Mouse (Mus musculus) lung, embryonic 16.5 days (tissue): Measurements from ENCODE around the gene Mmachc. TPM values are rescaled to one million over a fixed set of nuclear protein-coding genes. Genes with fewer than 3 reads are reported as not detected.

Experiments used
- ATAC-seq: fragments of 200-750 bp; cut with Nextera tagmentation; 2 replicates; pipeline ENCODE4 v1.8.0; 2017; ENCODE audit warnings: low read depth, mild to moderate bottlenecking, moderate library complexity
- H3K27ac ChIP-seq: fragments of 300-500 bp; sonication (generic); 2 replicates; pipeline ENCODE4 v1.5.1; 2014; ENCODE audit warnings: mild to moderate bottlenecking, control low read depth, low read length
- H3K27me3 ChIP-seq: fragments of 300-500 bp; sonication (generic); 2 replicates; pipeline ENCODE4 v1.6.1; 2014; ENCODE audit warnings: low read depth, low read length, mixed read lengths; ENCODE audit not compliant: control insufficient read depth, insufficient read depth
- H3K36me3 ChIP-seq: fragments of 300-500 bp; sonication (generic); 2 replicates; pipeline ENCODE4 v1.6.1; 2014; ENCODE audit warnings: low read length; ENCODE audit not compliant: control insufficient read depth, insufficient read depth
- H3K4me1 ChIP-seq: fragments of 300-500 bp; sonication (generic); replicated peaks from 2 replicates; pipeline ENCODE4 v1.6.1; 2014; ENCODE audit warnings: low read length, mixed read lengths; ENCODE audit not compliant: control insufficient read depth, insufficient read depth
- H3K4me2 ChIP-seq: fragments of 300-500 bp; sonication (generic); 2 replicates; pipeline ENCODE4 v1.6.1; 2014; ENCODE audit warnings: low read depth, low read length, control low read depth
- H3K4me3 ChIP-seq: fragments of 300-500 bp; sonication (generic); 2 replicates; pipeline ENCODE4 v1.5.1; 2014; ENCODE audit warnings: mild to moderate bottlenecking, low read length, control low read depth
- H3K9ac ChIP-seq: fragments of 300-500 bp; sonication (generic); 2 replicates; pipeline ENCODE4 v1.6.1; 2014; ENCODE audit warnings: low read length, control low read depth
- H3K9me3 ChIP-seq: fragments of 300-500 bp; sonication (generic); 2 replicates; pipeline ENCODE4 v1.6.1; 2016; ENCODE audit warnings: low read length; ENCODE audit not compliant: control insufficient read depth
- WGBS: fragments of 180-500 bp; shearing (Covaris S2); extraction: QIAGEN DNeasy Blood & Tissue Kit; methylation state at CpG from one replicate; pipeline ENCODE4 v1.1.7; 2014; 5-methylcytosine and 5-hydroxymethylcytosine counted together
- polyA plus RNA-seq: library from polyadenylated mRNA; unstranded; fragments of >200 nt; fragmentation: Nextera tagmentation; extraction: Ambion mirVana; gene quantifications from 2 replicates; pipeline ENCODE4 v1.2.1, GENCODE M21; 2015

Gene Mmachc
- polyA plus RNA-seq, 1 experiment from 2014 or later, result 23.5 TPM

DNA sequence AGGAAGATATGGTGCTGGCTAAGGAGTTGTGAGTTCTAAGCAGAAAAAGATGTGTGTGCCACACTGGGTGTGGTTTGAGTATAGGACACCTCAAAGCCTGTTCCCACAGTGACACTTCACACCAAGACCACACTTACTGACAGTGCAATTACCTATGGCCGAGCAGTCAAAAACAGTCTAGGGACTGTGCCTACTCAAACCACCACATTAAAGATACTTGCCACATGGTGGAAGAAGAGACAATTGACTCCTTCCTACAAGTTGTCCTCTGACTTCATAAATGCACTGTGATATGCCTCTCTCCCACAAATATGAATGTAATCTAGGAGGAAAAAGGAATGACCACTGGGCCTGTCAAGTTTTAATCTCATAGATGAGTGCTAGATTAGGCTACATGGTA, 7.2 kb downstream of the Mmachc start:
- WGBS, result 85% methylated on average over 1 of the region's 1 CpGs
- Histone ChIP-seq H3K27ac (no peak overlapping the region), H3K4me1 (no peaks in the 10 kb centered on the region), H3K9me3 (no peaks in the 10 kb centered on the region), H3K27me3 (no peaks in the 10 kb centered on the region), H3K4me3 (no peak overlapping the region), H3K4me2 (no peak overlapping the region), H3K36me3 (peaks cover 25% of the 10 kb centered on the region), H3K9ac (no peak overlapping the region)
- ATAC-seq, result no peak

DNA sequence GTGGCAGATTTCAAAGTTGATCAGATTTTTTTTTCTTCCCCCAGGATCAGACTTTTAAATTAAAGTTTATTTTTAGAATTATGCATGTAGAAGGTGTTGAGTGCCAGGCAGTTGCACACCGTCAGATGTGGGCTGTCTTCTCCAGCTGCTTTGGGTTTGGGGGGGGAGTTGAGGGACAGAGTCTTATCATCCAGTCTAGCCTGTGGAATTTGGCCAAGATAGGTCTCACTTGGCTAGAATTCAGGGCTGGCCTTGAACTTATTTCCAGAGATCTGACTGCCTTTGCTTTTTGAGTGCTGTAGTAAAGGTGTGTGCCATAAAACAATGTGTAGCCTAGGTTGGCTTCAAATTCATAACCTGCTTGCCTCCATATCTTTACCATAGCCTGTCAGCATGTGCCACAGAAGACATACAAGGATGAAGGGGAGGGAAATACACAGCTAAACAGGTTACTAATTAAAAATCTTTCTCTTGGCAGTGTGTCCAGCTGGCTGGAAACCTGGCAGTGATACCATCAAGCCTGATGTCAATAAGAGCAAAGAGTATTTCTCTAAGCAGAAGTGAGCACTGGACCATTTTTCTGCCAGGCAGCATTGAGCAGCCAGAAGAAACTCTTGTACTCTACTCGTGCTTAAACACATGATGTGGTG, 9.4 kb downstream of the Mmachc start:
- no peak overlapping the region for H3K4me3 ChIP-seq
- H3K9ac ChIP-seq, result no peak overlapping the region
- WGBS, result 47% methylated on average over 2 of the region's 2 CpGs
- no peak for ATAC-seq
- H3K4me2 ChIP-seq, result no peak overlapping the region
- H3K4me1 ChIP-seq, result no peaks in the 10 kb centered on the region
- H3K27me3 ChIP-seq, result no peaks in the 10 kb centered on the region
- H3K36me3 ChIP-seq, result peaks cover 37% of the 10 kb centered on the region
- H3K27ac ChIP-seq, result no peak overlapping the region
- H3K9me3 ChIP-seq, result no peaks in the 10 kb centered on the region

DNA sequence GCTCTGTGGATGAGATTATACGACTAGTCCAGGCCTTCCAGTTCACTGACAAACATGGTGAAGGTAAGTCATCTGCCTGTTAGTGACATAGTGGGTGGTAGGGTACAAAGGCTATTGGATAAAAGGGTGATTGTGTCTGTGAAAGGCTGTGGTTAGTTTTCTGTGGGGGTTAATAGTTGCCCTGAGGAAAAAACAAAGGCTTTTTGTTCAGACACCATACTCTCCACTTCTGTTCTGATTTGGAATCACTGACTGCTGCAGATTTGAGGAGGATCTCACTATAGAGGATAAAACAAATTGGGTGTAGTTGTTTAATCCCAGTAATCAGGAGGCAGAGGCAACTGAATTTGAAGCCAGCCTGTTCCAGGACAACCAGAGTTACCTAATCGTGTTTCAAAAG, 14.4 kb downstream of the Mmachc start:
- no peak overlapping the region for H3K27ac ChIP-seq
- no peak overlapping the region for H3K4me2 ChIP-seq
- no peak overlapping the region for H3K9ac ChIP-seq
- H3K9me3 ChIP-seq, result no peaks in the 10 kb centered on the region
- no peak overlapping the region for H3K4me3 ChIP-seq
- no peaks in the 10 kb centered on the region for H3K27me3 ChIP-seq
- peaks cover 3% of the 10 kb centered on the region; the same call in 1 of the 2 replicates for H3K4me1 ChIP-seq
- no peak for ATAC-seq
- H3K36me3 ChIP-seq, result peaks cover 49% of the 10 kb centered on the region
- WGBS, result 68% methylated on average over 2 of the region's 2 CpGs

DNA sequence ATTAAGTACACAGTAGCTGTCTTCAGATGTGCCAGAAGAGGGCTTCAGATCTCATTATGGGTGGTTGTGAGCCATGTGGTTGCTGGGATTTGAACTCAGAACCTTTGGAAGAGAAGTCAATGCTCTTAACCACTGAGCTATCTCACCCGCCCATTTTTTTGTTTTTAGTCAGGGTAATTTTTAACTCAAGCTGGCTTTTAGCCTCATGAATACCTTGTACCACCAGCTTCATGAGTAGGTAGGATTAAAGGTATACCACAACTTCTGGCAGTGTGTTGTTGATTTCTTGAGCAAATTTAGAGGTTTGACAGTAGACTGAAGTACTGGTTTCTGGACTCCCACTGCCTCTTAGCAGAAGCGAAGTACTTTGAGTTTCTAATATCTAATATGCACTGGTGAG, 16.1 kb downstream of the Mmachc start:
- H3K9ac ChIP-seq, result no peak overlapping the region
- H3K4me2 ChIP-seq, result no peak overlapping the region
- WGBS, result 83% methylated on average over 2 of the region's 2 CpGs
- no peak for ATAC-seq
- no peak overlapping the region for H3K4me3 ChIP-seq
- H3K9me3 ChIP-seq, result no peaks in the 10 kb centered on the region
- no peak overlapping the region for H3K27ac ChIP-seq
- H3K36me3 ChIP-seq, result peaks cover 49% of the 10 kb centered on the region
- no peaks in the 10 kb centered on the region for H3K27me3 ChIP-seq
- H3K4me1 ChIP-seq, result peaks cover 8% of the 10 kb centered on the region

- WGBS, result 86% methylated on average over 4 of the region's 4 CpGs
- Histone ChIP-seq H3K4me2 (no peak overlapping the region), H3K27me3 (no peaks in the 10 kb centered on the region), H3K9ac (no peak overlapping the region), H3K4me3 (no peak overlapping the region), H3K36me3 (peaks cover 32% of the 10 kb centered on the region), H3K9me3 (no peaks in the 10 kb centered on the region), H3K4me1 (peaks cover 17% of the 10 kb centered on the region), H3K27ac (no peak overlapping the region)
- no peak for ATAC-seq
Observed at GRCm38 (mm10) chr4:116689309-116689876, 18.8 kb downstream of the Mmachc start.

DNA sequence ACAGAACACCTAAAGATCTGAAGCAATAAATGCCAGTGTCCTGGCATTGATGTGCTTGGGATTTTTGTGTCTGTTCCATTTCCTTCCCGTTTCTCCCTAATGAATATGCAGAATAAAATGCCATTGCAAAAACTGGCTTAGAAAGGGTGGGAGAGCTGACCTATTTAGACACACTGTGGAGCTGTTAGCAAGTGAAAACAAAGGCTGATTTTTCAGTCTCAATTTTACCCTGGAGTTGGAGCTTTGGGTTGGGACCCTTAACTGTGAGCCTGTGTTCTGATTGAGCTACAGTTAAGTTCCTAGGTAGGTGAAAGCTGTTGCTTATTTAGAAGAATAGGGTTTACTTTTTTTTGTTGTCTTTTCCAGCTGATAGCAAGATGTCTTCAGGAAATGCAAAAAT, 21.2 kb downstream of the Mmachc start:
- H3K27ac ChIP-seq, result no peak overlapping the region
- no peak for ATAC-seq
- peak overlapping the region; percentile 87 for H3K9ac ChIP-seq
- H3K4me1 ChIP-seq, result peaks cover 17% of the 10 kb centered on the region
- peak overlapping the region; percentile 80 for H3K4me3 ChIP-seq
- H3K27me3 ChIP-seq, result no peaks in the 10 kb centered on the region
- peaks cover 20% of the 10 kb centered on the region for H3K36me3 ChIP-seq
- H3K9me3 ChIP-seq, result no peaks in the 10 kb centered on the region
- 21% methylated on average over 1 of the region's 1 CpGs for WGBS
- peak overlapping the region; percentile 78 for H3K4me2 ChIP-seq

GRCm38 (mm10) chr4:116685402-116686061, 22.7 kb downstream of the Mmachc start, which contains the start of gene Prdx1:
Prdx1 (plus strand) TSS chr4:116685544.
- under 1% methylated on average over 56 of the region's 56 CpGs for WGBS
- Histone ChIP-seq H3K4me2 (peak within 1 kb of the TSS; percentile 78), H3K36me3 (peaks cover 18% of the 10 kb centered on the region), H3K9ac (peak within 1 kb of the TSS; percentile 87), H3K9me3 (no peaks in the 10 kb centered on the region), H3K27ac (peak within 1 kb of the TSS; percentile 98), H3K27me3 (no peaks in the 10 kb centered on the region), H3K4me3 (peak within 1 kb of the TSS; percentile 80), H3K4me1 (peaks cover 14% of the 10 kb centered on the region)
- peak; percentile 97 for ATAC-seq

DNA sequence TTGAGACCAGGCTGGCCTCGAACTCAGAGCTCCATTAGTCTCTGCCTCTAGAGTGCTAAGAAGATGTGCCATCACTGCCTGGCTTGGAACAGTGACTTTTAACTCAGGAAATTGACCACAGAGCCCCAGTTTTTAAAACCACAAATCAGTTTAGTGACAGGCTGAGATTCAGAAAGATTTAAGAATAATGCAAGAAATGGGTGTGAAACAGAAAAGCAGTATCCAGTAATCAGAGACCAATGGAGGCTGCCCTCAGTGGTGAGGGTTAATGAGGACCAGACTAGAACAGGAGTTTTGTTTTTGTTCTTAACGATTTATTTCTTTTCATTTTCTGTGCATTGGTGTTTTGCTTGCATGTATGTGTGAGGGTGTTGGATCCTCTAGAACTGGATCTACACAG, 23.5 kb downstream of the Mmachc start:
- no peak for ATAC-seq
- Histone ChIP-seq H3K27ac (peak overlapping the region; percentile 98), H3K4me3 (no peak overlapping the region; the same call in 1 of the 2 replicates), H3K4me1 (peaks cover 14% of the 10 kb centered on the region), H3K4me2 (peak overlapping the region; percentile 78; the same call in 1 of the 2 replicates), H3K9ac (peak overlapping the region; percentile 87; the same call in 1 of the 2 replicates), H3K36me3 (peaks cover 17% of the 10 kb centered on the region), H3K27me3 (no peaks in the 10 kb centered on the region), H3K9me3 (no peaks in the 10 kb centered on the region)
- WGBS, result 72% methylated on average over 2 of the region's 2 CpGs

- no peak overlapping the region for H3K4me2 ChIP-seq
- 75% methylated on average over 4 of the region's 4 CpGs for WGBS
- no peaks in the 10 kb centered on the region for H3K27me3 ChIP-seq
- H3K9me3 ChIP-seq, result no peaks in the 10 kb centered on the region
- peaks cover 11% of the 10 kb centered on the region for H3K36me3 ChIP-seq
- H3K27ac ChIP-seq, result no peak overlapping the region
- peaks cover 14% of the 10 kb centered on the region for H3K4me1 ChIP-seq
- no peak overlapping the region for H3K4me3 ChIP-seq
- no peak for ATAC-seq
- H3K9ac ChIP-seq, result no peak overlapping the region
Observed at GRCm38 (mm10) chr4:116683957-116684356, 24.2 kb downstream of the Mmachc start.
